Mouse (Mus musculus): ENCODE measurements around the gene Daam2.

DNA sequence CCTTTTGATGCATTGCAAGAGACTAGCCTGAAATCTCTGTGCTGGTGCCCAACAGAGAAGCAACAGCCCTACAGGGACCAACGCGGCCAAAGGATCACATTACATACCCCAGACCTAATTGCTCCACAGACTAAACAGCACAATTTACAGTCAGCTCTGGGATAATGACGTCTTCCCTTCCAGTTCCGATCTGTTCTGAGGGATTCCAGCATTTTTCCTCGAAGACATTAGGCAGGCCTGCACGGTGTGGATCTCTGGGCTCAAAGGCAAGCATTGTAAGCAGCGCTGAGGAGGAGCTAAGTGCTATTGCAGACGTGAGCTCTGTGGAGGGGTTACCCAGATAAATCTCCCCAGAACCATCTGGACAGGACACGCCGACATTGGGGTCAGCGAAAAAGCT is 18.3 kb upstream of the Daam2 start:
- TF ChIP-seq CTCF (IDR thresholded peaks at IDR 0.05; ENCODE audit: low read depth) (no peak), EP300 (optimal IDR thresholded peaks at IDR 0.05) (no peak)

All from stomach, postnatal 0 days (tissue).